Mouse (Mus musculus): Measurements from ENCODE around the gene Grid2.
"Not testable (repeated sequence)": the region's sequence is repeated elsewhere in the genome, so short reads cannot be mapped to it uniquely, and the experiment has no call there.

The Grid2 gene

DNA sequence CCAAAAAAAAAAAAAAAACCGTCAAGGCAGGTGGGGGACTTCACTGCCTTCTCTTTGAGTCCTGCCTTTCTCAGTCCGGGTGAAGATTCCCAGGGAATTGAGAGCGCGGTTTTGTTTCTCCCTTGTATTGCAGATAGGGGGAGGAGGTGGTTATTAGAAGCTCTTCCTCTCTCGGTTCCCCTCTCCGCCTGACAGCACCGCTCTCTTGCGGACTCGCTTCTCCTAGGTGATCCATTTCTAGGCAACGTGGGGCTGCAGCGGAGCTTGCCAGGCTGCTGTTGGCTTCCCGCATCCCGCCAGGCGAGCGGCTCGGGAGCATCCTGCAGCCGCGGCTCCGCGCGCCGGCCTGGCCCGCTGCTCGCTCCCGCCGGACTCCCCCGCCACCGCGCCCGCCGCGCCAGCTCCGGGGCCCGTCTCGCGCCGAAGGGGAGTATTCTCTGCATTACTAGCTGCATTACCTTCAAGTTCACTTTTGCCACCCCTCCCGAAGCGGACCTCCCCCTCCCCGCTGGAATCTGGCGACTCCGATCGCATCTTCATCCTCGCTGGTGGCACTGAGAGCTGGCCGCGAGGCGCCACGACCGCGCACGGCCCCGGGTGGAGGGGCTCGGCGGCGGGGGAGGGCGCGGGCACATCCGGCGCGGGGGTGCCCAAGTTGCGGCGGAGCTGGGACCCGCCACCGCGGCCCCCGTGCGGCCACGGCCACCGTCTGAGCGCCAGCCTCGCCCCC lies at the start of gene Grid2:
Grid2 (plus strand) TSS at position 51 of the 730 bp plus-strand sequence.
- no peak for DNase-seq (ENCODE audit: low read depth, low spot score)

DNA sequence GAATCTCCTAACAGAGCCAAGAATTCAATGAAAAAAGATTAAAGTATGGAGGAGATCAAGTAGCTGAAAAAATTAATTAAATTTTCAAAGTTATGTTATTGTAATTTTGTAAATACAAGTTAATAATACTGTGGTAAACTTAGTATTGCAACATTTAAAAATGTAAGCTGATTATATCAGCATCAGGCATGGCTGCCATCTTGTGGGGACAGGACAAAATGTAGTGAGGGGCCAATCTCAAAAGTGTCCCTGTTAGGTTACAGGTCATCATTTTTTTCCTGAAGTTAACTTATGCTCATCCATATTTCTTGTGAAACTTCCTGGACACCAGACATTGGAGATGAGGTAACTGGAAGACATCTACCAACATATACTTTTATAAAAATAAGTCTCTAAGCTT lies 4.9 kb upstream of the Grid2 start:
- no peak for DNase-seq (ENCODE audit: low read depth, low spot score)

DNA sequence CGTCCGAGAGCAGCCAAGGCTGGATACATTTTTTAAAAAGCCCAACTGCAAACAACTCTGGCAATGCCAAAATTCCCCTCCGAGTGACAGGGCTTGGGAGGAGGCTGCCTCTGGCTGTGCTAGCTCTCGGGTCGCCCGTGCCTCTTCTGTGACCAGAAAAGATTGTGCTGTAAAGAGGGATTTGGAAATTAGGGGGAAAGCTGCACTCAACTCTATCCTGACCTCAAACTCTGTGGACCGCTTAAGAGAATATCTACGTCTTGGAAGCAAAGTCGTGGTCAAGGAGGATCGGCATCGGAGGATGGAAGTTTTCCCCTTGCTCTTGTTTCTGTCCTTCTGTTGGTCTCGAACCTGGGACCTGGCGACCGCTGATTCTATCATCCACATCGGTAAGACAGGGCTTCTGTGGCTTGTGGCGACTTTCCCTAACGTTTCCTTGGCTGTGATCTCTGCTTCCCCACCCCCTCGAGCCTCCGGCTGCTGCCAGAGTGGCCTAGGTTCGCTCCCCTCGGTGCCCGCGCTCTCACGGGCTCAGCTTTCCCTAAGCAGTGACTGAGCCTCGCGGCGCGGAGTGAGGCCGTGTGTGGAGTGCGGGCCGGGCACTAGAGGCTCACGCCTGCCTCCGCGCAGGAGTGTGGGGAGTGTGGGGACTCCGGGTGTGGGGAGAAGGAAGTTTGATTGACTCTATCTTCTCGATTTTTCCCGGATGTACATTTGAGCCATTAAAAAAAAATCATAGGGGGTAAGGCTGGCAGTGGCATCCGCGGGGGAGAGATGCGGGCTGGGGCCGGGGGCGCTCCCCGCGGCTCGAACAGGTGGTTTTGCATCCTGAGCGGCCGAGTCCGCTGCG lies 1.1 kb downstream of the Grid2 start:
- DNase-seq (ENCODE audit: low read depth, low spot score), result no peak

DNA sequence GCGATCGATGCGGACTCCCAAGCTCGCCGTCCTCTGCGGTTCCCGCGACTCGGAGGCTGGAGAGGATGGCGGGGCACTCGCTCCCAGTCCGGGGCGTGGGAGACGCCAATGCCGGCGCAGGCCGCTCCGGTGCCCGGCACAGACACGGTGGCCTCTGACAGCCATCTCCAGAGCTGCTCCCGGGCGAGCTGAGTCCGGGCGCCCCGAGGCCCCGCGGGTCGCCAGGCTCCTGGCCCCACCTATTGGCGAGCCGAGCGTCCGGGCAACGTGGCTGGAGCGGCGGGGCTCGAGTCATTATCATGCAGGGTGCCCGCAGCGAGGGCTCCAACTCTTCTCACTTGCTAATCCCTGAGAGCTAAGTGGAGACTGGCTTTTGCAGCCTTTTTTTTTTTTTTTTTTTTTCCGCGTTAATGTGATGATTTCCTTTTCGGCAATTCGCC lies 1.8 kb downstream of the Grid2 start:
- no peak for DNase-seq (ENCODE audit: low read depth, low spot score)

DNA sequence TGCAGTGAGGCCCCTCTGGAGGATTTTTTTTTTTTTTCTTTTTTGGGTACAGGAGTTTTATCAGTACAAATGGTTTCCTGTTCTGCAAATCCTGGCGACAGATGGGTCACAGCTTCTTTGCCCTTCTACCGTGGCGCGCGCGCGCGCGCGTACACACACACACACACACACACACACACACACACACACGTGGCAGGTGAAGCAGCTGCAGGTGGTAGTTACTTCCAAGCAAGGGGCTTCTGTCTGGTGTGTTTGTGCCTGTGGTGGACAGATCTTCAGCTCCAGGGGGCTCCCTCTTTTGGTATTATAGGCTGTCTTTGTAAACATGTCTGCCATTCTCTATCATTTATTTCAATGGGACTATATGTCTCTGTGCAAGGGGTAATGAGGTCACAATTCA lies 2.2 kb downstream of the Grid2 start:
- DNase-seq (ENCODE audit: low read depth, low spot score), result no peak

DNA sequence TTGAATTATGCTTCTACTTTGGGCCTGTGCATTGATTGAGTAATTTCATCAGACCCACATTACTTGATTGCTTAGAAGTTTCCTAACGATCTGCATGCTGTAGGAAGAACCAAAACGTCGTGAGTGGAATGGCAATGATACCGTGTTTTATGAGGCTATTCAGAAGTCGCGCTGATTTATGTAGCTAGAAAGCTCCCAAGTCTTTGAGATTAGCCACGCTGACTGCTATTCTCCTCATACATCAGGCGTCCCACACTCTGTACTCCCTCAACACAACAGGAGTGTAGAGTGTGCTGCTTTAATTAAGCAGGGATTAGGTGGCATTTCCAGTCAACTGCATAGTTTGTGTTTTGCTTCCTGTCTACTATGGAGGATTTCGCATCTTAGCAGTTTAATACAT lies 4.1 kb downstream of the Grid2 start:
- DNase-seq (ENCODE audit: low read depth, low spot score), result no peak

DNA sequence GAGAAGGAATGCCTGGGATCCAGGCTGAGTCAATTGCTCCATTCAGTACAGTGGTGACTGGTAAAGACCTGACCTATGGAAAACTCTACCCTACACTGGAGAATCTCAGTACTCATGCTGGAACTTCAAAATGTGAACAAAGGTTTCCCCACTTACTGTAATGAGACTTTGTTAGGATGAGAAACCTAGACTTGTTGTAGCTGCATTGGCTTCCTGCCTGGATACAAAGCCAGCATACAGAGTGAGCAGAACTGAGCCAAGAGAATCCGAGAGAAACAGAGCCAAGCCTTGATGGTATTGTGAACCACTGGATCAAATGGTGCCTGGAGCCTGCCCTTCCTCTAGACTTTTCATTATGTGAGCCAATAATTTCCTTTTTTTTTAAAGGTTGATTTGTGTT lies 28.7 kb downstream of the Grid2 start:
- DNase-seq (ENCODE audit: low read depth, low spot score), result no peak

DNA sequence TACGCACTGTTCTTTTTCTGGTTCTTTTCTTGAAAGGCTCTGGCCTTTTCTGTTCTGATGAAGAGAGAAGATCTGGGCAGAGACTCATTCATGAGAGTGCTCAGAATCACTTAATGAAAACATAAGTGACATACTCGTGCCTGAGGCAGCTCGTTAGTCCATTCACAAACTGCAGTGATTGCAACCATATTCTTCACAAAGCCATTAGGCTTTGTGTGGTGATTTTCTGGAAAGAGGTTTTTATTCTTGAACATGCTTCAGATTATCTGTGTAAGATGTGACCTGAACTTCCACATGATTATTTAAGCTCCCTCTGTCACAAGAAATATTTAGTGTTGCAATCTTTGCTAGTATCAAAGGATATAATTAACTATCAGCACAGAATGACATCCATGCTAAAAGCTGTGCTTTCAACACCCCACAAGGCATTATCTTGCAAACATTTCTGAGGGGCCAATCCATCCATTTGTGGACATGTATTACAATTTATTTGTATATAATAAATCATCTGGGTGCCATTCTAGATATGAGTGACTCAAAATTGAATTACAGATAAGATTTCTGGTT lies 86.8 kb downstream of the Grid2 start:
- no peak for DNase-seq (ENCODE audit: low read depth, low spot score)

DNA sequence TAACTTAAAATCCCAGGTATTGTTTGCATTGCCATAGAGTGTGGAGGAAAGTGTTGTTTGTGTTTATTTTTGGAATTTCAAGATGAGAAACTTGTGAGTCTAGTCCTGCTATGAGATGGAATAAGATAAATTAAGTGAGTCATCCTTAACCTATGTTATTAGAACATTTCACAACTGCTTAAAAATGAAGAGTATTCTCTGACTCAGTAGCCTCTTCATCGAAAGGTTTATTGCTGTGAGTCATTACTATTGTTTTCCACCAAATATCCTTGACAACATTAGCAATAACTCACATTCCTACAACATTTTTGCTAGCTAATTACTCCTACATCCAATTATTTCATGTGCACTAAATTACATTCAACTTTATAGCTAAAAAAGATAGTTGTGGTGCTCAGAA lies 91.3 kb downstream of the Grid2 start:
- DNase-seq (ENCODE audit: low read depth, low spot score), result no peak

DNA sequence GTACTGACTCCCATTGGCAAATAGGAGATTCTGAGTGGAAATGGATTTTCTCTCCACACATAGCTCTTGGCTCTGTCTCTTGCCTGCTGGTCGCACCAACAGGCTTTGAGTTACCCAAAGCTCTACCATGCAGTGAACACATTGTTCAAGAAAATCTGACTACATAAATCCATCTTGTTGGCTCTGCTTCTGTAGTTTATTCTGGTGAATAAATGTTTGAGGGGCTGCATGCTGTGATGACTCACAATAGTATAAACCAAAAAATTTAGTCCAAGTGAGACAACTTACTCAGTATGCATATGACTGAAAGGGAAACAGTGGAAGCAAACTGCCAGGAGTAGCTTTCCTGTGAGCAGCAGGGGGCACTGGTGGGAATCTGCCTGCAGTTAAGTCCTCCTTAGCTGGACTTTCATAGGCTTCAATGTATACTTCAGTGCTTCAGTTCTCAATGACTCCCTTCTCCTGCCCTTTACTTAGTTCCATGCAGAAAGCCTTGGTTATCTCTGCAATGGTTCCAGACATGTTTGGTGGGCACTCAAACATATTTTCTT lies 125.5 kb downstream of the Grid2 start:
- DNase-seq (ENCODE audit: low read depth, low spot score), result no peak

DNA sequence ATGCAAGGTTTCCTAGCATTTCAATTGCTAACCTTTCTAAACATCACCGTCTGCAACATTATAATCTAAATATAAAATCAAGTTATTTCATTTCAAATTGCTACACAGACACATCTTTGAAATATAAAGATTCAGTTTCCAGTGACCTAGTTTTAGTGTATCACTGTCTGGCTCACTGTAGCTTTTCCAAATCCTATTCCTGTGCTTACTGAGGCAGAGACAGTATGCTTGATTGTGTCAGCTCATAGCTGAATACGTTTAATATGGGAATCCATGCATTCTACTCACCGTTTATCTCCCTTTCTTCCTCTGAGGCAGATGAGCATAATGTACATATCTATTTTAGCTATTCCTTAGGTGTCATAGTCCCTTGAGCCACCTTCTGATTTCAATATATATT lies 146.0 kb downstream of the Grid2 start:
- no peak for DNase-seq (ENCODE audit: low read depth, low spot score)

DNA sequence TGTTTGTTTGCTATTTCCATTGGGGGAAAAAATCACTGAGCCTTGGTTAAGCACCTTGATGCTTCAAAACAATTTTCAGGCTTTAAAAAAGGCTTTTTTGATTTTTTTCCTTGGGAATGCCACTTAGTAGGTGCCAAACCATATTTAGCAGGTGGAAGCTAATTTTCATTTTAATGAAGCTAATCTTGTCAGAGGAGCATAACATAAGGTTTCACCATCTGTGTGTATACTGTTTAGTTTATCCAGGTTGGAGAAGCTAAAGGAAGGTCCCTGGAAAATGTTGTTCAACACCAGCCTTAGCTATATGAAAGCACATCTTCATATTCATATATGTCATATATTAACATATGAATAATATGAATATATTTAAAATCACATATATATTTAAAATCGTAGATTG lies 161.9 kb downstream of the Grid2 start:
- no peak for DNase-seq (ENCODE audit: low read depth, low spot score)

DNA sequence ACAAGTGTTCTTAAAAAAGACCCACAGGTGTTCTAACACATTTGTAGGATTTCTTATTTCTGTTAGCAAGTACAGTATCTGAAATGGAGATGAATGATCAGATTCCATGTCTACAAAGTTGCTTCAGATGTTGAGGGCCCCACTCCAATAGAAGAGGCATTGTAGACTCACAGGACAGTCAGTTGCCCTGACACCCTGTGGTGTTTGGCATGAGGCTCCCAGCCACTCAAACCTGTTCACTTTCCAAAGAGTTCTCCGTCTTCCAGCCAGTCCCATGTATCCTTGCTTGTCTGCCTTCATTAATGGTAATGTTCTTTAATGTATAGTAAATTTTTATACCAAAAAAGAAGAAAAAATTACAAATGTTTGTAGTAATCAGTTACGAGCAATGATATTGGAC lies 177.1 kb downstream of the Grid2 start:
- no peak for DNase-seq (ENCODE audit: low read depth, low spot score)

DNA sequence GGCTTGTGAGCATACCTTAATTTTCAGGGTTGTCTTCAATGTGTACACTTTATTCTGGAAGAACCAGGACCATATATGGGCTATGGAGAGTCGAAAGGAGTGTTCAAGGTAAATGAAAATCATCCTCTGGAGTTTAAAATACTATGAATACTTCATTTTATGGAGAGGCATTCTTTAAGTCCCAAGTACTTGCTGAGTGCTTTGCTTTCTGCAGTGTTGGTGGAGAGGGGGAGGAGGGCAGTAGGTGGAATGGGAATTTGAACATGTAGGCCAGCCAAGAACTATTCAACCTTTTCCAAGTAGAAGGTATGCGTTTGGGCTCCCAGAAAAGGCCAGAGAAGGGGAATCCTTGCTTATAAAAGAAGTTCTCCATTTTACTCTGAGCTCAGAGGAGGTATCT lies 192.5 kb downstream of the Grid2 start:
- no peak for DNase-seq (ENCODE audit: low read depth, low spot score)

DNA sequence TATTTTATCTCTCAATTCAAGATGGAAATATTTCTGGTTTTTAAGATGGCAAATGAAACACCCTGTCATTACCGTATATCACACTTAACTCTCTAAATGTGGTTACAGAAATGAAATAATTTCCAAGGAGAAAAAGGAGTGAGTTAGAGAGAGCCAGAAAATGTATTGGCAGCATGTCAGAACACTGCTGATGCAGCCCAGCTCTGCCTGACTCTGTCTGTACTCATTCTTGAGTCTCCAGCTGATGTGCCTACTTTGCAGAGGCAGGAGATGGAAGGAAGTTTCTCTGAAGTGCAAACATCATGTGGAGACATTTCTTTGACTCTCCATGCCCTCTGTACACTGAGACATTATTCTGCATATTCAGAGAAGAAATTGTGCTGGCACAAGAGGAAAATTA lies 226.5 kb downstream of the Grid2 start:
- no peak for DNase-seq (ENCODE audit: low read depth, low spot score)

DNA sequence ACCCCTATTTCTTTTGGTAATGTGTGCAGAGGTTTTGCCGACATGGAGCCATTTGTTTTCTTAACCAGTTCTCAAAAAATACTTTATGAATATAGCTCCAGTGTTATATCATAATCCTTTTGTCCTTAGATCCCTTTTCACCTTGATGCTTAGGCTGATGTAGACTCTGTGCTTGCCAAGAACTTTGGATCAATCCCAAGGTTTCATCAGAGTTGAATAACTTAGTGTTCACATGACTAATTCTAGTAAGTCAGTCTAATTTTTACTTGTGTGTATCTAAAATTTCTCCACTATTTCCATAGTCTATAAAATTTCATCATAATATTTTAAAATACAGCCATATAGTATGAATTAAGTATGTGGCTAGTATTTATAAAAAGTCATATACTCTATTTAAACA lies 259.3 kb downstream of the Grid2 start:
- DNase-seq (ENCODE audit: low read depth, low spot score), result no peak

DNA sequence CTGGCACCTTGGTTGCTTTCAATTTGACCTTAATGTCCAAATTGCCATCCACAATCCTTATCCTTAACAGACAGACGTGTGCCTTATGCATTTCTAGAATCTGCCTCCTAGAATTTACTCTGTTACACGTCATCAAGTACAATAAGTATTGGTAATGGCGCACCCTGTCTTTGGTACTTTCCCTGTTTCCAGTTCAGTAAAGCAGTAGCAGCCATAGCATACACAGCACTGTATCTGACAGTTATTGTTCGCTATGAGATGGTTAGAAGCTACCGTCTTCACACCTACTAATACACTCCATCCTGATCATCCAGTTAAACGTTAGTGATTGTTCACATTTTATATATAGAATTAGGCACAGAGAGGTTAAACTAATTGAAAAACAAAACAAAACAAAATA lies 260.3 kb downstream of the Grid2 start:
- DNase-seq (ENCODE audit: low read depth, low spot score), result no peak

DNA sequence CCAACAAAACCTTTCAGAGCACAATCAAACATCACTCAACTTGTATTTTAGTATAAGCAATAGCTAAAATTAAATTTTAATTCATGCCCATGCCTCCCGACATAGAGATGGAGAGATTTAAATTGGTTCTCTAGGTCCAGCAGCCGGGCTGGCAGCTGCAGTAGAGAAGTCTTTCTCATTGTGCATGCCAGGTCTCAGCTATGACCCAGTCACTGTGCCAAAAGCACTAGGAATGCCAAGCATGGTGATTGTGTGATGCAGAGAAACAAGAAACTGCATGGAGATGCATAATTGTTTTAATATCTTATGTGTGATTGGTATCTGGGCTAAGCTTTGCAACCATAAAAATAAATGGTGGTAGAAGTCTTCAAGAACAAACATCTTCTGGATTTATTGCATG lies 276.1 kb downstream of the Grid2 start:
- DNase-seq (ENCODE audit: low read depth, low spot score), result no peak

DNA sequence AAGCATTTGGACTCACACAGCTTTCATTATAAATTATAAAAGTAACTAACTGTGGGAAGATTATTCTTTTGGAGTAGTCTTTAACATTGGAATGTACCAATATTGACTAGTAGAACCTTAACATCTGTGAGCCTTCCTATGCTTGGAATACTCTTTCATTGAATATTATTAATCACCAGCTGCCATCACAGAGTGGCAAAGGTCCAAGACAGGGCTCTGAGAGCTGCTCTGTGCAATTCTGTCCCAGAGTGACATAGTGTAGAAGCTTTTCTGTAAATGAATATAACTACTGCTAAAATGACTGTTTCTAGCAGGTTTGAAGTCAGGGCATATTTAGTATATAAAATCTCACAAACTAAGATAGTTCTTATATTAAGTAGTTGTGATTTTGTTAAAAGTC lies 277.2 kb downstream of the Grid2 start:
- DNase-seq (ENCODE audit: low read depth, low spot score), result no peak

DNA sequence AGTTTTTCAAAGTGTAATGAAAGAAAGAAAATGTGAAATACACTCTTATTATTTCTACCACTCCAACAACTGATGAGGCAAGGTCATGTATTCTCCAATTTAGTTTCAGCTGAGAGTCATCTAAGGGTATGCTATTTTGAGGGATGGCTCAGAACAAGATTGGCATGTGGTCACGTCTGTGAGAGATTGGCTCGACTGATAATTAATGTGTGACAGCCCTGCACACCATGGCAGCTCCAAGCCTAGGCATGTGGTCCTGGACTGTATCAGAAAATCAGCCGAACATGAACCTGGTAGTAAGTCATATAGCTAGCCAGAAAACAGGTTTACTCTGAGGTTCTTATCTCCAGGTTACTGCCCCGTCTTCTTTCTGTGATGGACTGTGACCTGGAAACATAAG lies 292.1 kb downstream of the Grid2 start:
- peak; percentile 4 for DNase-seq (ENCODE audit: low read depth, low spot score)

DNA sequence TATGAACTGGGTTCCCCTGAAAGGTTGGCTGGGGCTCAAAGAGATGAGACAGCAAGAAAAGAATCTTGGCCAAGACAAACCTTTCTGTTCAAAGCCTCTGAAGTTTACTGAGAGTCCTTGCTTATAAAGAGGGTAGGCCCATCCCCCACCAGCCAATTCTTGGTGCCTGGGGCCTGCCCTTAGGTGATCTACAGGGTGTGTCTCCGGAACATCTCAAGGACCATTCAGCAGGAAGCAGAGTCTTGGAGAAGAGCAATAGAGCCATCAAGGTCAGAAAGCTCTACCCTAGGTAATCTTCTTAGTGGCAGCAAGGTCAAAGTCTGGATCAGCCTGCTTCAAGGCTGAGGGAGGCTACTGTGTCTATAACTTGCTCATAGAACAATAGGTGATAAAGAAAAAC lies 313.1 kb downstream of the Grid2 start:
- not testable (repeated sequence) for DNase-seq (ENCODE audit: low read depth, low spot score)

DNA sequence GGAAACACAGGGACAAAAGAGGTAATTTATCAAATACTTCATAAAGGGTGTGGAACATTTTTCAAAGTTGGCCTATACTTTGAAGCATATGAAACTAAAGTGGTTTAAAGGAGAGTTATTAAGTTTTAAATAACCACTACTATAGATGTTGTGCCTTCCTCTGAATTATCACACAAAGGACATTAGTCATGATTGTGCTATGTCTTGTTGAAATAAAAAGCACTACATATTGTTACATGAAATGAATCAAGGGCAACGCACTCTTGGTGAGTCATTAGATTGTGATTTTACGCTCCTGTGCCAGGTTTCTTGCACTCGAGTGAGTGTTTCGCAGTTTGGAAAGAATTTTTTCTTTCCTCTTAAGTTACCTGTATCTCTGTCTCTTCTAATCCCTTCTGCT lies 335.0 kb downstream of the Grid2 start:
- DNase-seq (ENCODE audit: low read depth, low spot score), result no peak

DNA sequence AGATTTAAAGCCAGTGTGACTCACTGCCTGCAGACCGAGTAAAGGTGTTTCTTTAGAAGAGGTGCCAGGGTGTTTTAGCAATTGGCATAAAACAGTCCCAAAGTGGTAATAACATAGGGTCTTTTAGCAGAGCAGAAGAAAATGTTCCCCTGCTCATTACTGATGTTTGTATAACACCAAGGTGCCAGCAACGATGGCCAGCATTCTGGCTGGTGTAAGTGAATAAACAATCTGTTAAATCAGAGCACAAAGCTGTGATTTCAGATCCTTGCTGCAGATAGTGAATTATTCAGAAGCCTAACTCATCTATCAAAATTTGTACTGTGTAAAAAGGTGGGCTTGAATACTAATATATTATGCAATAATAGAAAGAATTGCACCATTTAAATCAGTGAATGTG lies 353.9 kb downstream of the Grid2 start:
- DNase-seq (ENCODE audit: low read depth, low spot score), result no peak

All from skeletal muscle tissue, adult 2 months (tissue).